Mouse (Mus musculus) stomach, postnatal 0 days (tissue): ENCODE measurements around the gene Mrpl43.

Experiments
- CTCF ChIP-seq: IDR thresholded peaks from 2 replicates; pipeline ENCODE4 v1.5.1; 2016; ENCODE audit warnings: antibody characterized with exemption, low read depth, mild to moderate bottlenecking, moderate library complexity
- EP300 ChIP-seq: optimal IDR thresholded peaks from 2 replicates; pipeline ENCODE3; 2016; ENCODE audit warnings: antibody characterized with exemption

GRCm38 (mm10) chr19:45023993-45024392, 17.8 kb upstream of the Mrpl43 start:
- TF ChIP-seq EP300 (no peak), CTCF (no peak)
